In genomic region chr2:91474358-91474757, GRCm38 (mm10) we compare ENCODE assay signal across 9 mouse cellular contexts. TPM values are rescaled to one million over a fixed set of nuclear protein-coding genes. Genes with fewer than 3 reads are reported as not detected.
A peak's percentile ranks its signal among the peaks of the same experiment; 100 is the strongest.
DNase-seq lines count a peak whose midpoint lies in the region; ATAC-seq lines count a peak whose summit lies in the region.
"Had no signal": no experiment of that assay in that cellular context is flagged by ENCODE, and none has a peak within 500 bp of the region (broad histone marks: within the 10 kb centered on the region; RNA-seq: fewer than 3 reads in every experiment).

No protein-coding gene starts in this region.

- H3K27me3 ChIP-seq in intestine, embryonic 14.5 days (replicated peaks; ENCODE audit: control insufficient read depth, insufficient read depth, low read length), result no peaks in the 10 kb centered on the region
- H3K27me3 ChIP-seq in heart, embryonic 10.5 days (ENCODE audit: insufficient read depth, poor library complexity, severe bottlenecking), result no peaks in the 10 kb centered on the region
- H3K27me3 ChIP-seq: embryonic facial prominence, embryonic 12.5 days had no signal

- WGBS in intestine, embryonic 14.5 days, result 56% methylated on average over 12 of the region's 12 CpGs
- WGBS in heart, embryonic 10.5 days, result 67% methylated on average over 12 of the region's 12 CpGs

- peak; percentile 84 for ATAC-seq in intestine, embryonic 14.5 days (replicated peaks; ENCODE audit: low FRiP score, low TSS enrichment, low read depth)
- ATAC-seq: liver, postnatal 0 days had no signal

- H3K4me2 ChIP-seq in intestine, embryonic 14.5 days (ENCODE audit: low read length), result no peak overlapping the region
- H3K4me2 ChIP-seq: embryonic facial prominence, embryonic 12.5 days had no signal

- no peak overlapping the region for H3K9ac ChIP-seq in intestine, embryonic 14.5 days (ENCODE audit: low read length)
- H3K9ac ChIP-seq: embryonic facial prominence, embryonic 12.5 days; liver, postnatal 0 days had no signal

- H3K36me3 ChIP-seq in intestine, embryonic 14.5 days (ENCODE audit: control insufficient read depth, insufficient read depth, low read length), result peaks cover 77% of the 10 kb centered on the region
- peaks cover 78% of the 10 kb centered on the region for H3K36me3 ChIP-seq in heart, embryonic 10.5 days

- no peak overlapping the region for H3K27ac ChIP-seq in intestine, embryonic 14.5 days (ENCODE audit: low read depth)
- H3K27ac ChIP-seq in heart, embryonic 10.5 days, result no peak overlapping the region
- H3K27ac ChIP-seq: embryonic facial prominence, embryonic 12.5 days had no signal

- peak; percentile 42 to 67 for DNase-seq in urinary bladder, adult 18-20 months (ENCODE audit: low spot score in 2 of 2)
- DNase-seq in urinary bladder, postnatal 4 days (ENCODE audit: low spot score in 2 of 2), result no peak
- peak; percentile 79 for DNase-seq in intestine, embryonic 14.5 days (ENCODE audit: low spot score)
- peak; percentile 57 to 74 for DNase-seq in kidney, postnatal 4 days
- DNase-seq in frontal cortex, postnatal 14 days (ENCODE audit: low spot score in 2 of 2), result no peak
- no peak for DNase-seq in heart, embryonic 10.5 days (ENCODE audit: low spot score)
- DNase-seq in yolk sac, embryonic 10.5 days (ENCODE audit: low spot score), result no peak
- DNase-seq: liver, postnatal 0 days had no signal

- H3K4me1 ChIP-seq in intestine, embryonic 14.5 days (replicated peaks; ENCODE audit: control insufficient read depth, insufficient read depth, low read length), result peaks cover 8% of the 10 kb centered on the region; the same call in 1 of the 2 replicates
- peaks cover 29% of the 10 kb centered on the region for H3K4me1 ChIP-seq in heart, embryonic 10.5 days

- no peaks in the 10 kb centered on the region for H3K9me3 ChIP-seq in intestine, embryonic 14.5 days (ENCODE audit: control insufficient read depth, low read length)
- H3K9me3 ChIP-seq in heart, embryonic 10.5 days, result no peaks in the 10 kb centered on the region
- H3K9me3 ChIP-seq: embryonic facial prominence, embryonic 12.5 days had no signal

- H3K4me3 ChIP-seq in intestine, embryonic 14.5 days (ENCODE audit: low read depth, low read length), result no peak overlapping the region
- H3K4me3 ChIP-seq in heart, embryonic 10.5 days, result no peak overlapping the region
- H3K4me3 ChIP-seq: embryonic facial prominence, embryonic 12.5 days had no signal

RNA-seq across cellular contexts. Expression of gene Lrp4, which starts 17.0 kb away (rescaled TPM):
- polyA plus RNA-seq in intestine, embryonic 14.5 days (2014; fragmentation: Nextera tagmentation; extraction: Ambion mirVana), result 7.8 and 8.5 TPM in 2 replicates
- 4.6 and 5.7 TPM in 2 replicates for polyA plus RNA-seq in heart, embryonic 10.5 days (2016; fragmentation: Nextera tagmentation; extraction: Ambion mirVana)

RNA-seq across cellular contexts. Expression of gene 1110051M20Rik, which starts 29.9 kb away (rescaled TPM):
- 53.1 and 64.5 TPM in 2 replicates for polyA plus RNA-seq in intestine, embryonic 14.5 days (2014; fragmentation: Nextera tagmentation; extraction: Ambion mirVana)
- polyA plus RNA-seq in heart, embryonic 10.5 days (2016; fragmentation: Nextera tagmentation; extraction: Ambion mirVana), result 43.2 and 50.1 TPM in 2 replicates

RNA-seq across cellular contexts. Expression of gene Ckap5, which starts 52.2 kb away (rescaled TPM):
- 77.0 and 77.6 TPM in 2 replicates for polyA plus RNA-seq in intestine, embryonic 14.5 days (2014; fragmentation: Nextera tagmentation; extraction: Ambion mirVana)
- 77.2 and 82.6 TPM in 2 replicates for polyA plus RNA-seq in heart, embryonic 10.5 days (2016; fragmentation: Nextera tagmentation; extraction: Ambion mirVana)

Comparison
In these comparisons a context has a peak if more than half of its experiments do, and no peak if none do; other contexts are left out.
1. DNase-seq: peak in urinary bladder, adult 18-20 months (2 of 2), intestine, embryonic 14.5 days (single experiment) and kidney, postnatal 4 days (2 of 2); none in urinary bladder, postnatal 4 days (0 of 2), frontal cortex, postnatal 14 days (0 of 2), heart, embryonic 10.5 days (single experiment) and yolk sac, embryonic 10.5 days (single experiment).